Mouse (Mus musculus) urinary bladder, adult 18-20 months (tissue): ENCODE data around the gene Cpsf7.
A peak's percentile ranks its signal among the peaks of the same experiment; 100 is the strongest.
"Not testable (repeated sequence)": the region's sequence is repeated elsewhere in the genome, so short reads cannot be mapped to it uniquely, and the experiment has no call there.

ENCODE experiments used
- DNase-seq, 2 experiments: peaks; one replicate each; pipeline ENCODE4 v3.0.0; 2022; ENCODE audit warnings: low spot score in 2 of 2, mixed read lengths in 2 of 2

Gene Cpsf7

GRCm38 (mm10) chr19:10525106-10525901 lies at the start of gene Cpsf7:
Gene Cpsf7, plus strand, starts transcription at chr19:10525266.
- peak; percentile 83 to 87 for DNase-seq

- DNase-seq = no peak
Measured at GRCm38 (mm10) chr19:10479541-10479940, 45.5 kb upstream of the Cpsf7 start.

GRCm38 (mm10) chr19:10482703-10483102 lies 42.4 kb upstream of the Cpsf7 start, which contains the start of gene Ppp1r32:
Gene Ppp1r32, minus strand, starts transcription at chr19:10482928.
- no peak for DNase-seq

- DNase-seq = peak in 1 of 2 experiments; percentile 26
Measured at GRCm38 (mm10) chr19:10486264-10486738, 38.8 kb upstream of the Cpsf7 start.

- no peak for DNase-seq
Measured at GRCm38 (mm10) chr19:10495670-10496069, 29.4 kb upstream of the Cpsf7 start.

- no peak for DNase-seq
Measured at GRCm38 (mm10) chr19:10496976-10497375, 28.1 kb upstream of the Cpsf7 start.

GRCm38 (mm10) chr19:10497512-10498160 lies 27.4 kb upstream of the Cpsf7 start:
- no peak for DNase-seq

- no peak for DNase-seq
Measured at GRCm38 (mm10) chr19:10500581-10500980, 24.5 kb upstream of the Cpsf7 start.

- no peak for DNase-seq
Measured at GRCm38 (mm10) chr19:10502571-10502970, 22.5 kb upstream of the Cpsf7 start.

GRCm38 (mm10) chr19:10510759-10511330 lies 14.2 kb upstream of the Cpsf7 start:
- DNase-seq = no peak

GRCm38 (mm10) chr19:10520355-10520754 lies 4.7 kb upstream of the Cpsf7 start:
- DNase-seq = no peak

GRCm38 (mm10) chr19:10521926-10522325 lies 3.1 kb upstream of the Cpsf7 start:
- no peak for DNase-seq

- no peak for DNase-seq
Measured at GRCm38 (mm10) chr19:10523483-10524080, 1.5 kb upstream of the Cpsf7 start.

- no peak for DNase-seq
Measured at GRCm38 (mm10) chr19:10524784-10525105, 321 bp upstream of the Cpsf7 start.

GRCm38 (mm10) chr19:10525910-10526309 lies 844 bp downstream of the Cpsf7 start, which contains the start of gene Sdhaf2:
Gene Sdhaf2, minus strand, starts transcription at chr19:10526142.
- no peak for DNase-seq

- DNase-seq = no peak
Measured at GRCm38 (mm10) chr19:10530082-10530481, 5.0 kb downstream of the Cpsf7 start.

- DNase-seq = no peak
Measured at GRCm38 (mm10) chr19:10539454-10539853, 14.4 kb downstream of the Cpsf7 start.

- peak; percentile 73 to 77 for DNase-seq
Measured at GRCm38 (mm10) chr19:10555624-10556510, 30.8 kb downstream of the Cpsf7 start, which contains the start of gene Tmem216. Gene Tmem216, minus strand, starts transcription at chr19:10556238.

- DNase-seq = no peak
Measured at GRCm38 (mm10) chr19:10557001-10557400, 31.9 kb downstream of the Cpsf7 start.

- DNase-seq = no peak
Measured at GRCm38 (mm10) chr19:10557430-10557829, 32.4 kb downstream of the Cpsf7 start.

GRCm38 (mm10) chr19:10557837-10558375 lies 32.8 kb downstream of the Cpsf7 start:
- DNase-seq = not testable (repeated sequence)
